23 mouse cellular contexts compared by ENCODE assay signal in genomic region chr14:48167020-48167419, GRCm38 (mm10). TPM values are rescaled to one million over a fixed set of nuclear protein-coding genes. Genes with fewer than 3 reads are reported as not detected.
"Had no signal": no experiment of that assay in that cellular context is flagged by ENCODE, and none has a peak within 500 bp of the region (broad histone marks: within the 10 kb centered on the region; RNA-seq: fewer than 3 reads in every experiment).

No protein-coding gene starts in this region.

- H3K9me3 ChIP-seq: embryonic facial prominence, embryonic 12.5 days; embryonic facial prominence, embryonic 13.5 days; embryonic facial prominence, embryonic 15.5 days; forebrain, embryonic 10.5 days; forebrain, embryonic 12.5 days; forebrain, embryonic 13.5 days; forebrain, embryonic 15.5 days had no signal

- ATAC-seq: forebrain, embryonic 13.5 days; forebrain, embryonic 14.5 days; forebrain, embryonic 15.5 days; forebrain, embryonic 16.5 days; forebrain, postnatal 0 days had no signal

- H3K9ac ChIP-seq: embryonic facial prominence, embryonic 12.5 days; embryonic facial prominence, embryonic 13.5 days; embryonic facial prominence, embryonic 15.5 days; forebrain, embryonic 12.5 days; forebrain, embryonic 13.5 days; forebrain, embryonic 15.5 days; forebrain, postnatal 0 days had no signal

- H3K27ac ChIP-seq: embryonic facial prominence, embryonic 12.5 days; embryonic facial prominence, embryonic 13.5 days; embryonic facial prominence, embryonic 15.5 days; forebrain, embryonic 12.5 days; forebrain, embryonic 13.5 days; forebrain, embryonic 15.5 days; gastrocnemius, adult 2 months; heart, adult 2 months had no signal

- H3K27me3 ChIP-seq: embryonic facial prominence, embryonic 12.5 days; embryonic facial prominence, embryonic 13.5 days; embryonic facial prominence, embryonic 15.5 days; forebrain, embryonic 12.5 days; forebrain, embryonic 13.5 days; forebrain, embryonic 15.5 days had no signal

- H3K36me3 ChIP-seq: embryonic facial prominence, embryonic 12.5 days; embryonic facial prominence, embryonic 13.5 days; embryonic facial prominence, embryonic 15.5 days; forebrain, embryonic 15.5 days had no signal

- H3K4me2 ChIP-seq: embryonic facial prominence, embryonic 12.5 days; embryonic facial prominence, embryonic 13.5 days; embryonic facial prominence, embryonic 15.5 days; forebrain, embryonic 12.5 days; forebrain, embryonic 13.5 days; forebrain, embryonic 15.5 days had no signal

- H3K4me3 ChIP-seq: embryonic facial prominence, embryonic 12.5 days; embryonic facial prominence, embryonic 13.5 days; embryonic facial prominence, embryonic 15.5 days; erythroblast, embryonic 14.5 days; forebrain, embryonic 10.5 days; forebrain, embryonic 12.5 days; forebrain, embryonic 13.5 days; forebrain, embryonic 15.5 days; gastrocnemius, adult 2 months; heart, adult 2 months had no signal

- DNase-seq: cerebellum, adult 8-10 months; cerebellum, adult 9-10 months; cerebellum, adult 9-11 months; cerebellum, postnatal 36 days; embryo, embryonic 11 days; forebrain, postnatal 0 days; gastrocnemius, adult 2 months; gastrocnemius, postnatal 10 days; gastrocnemius, postnatal 14 days; gastrocnemius, postnatal 25 days; gastrocnemius, postnatal 36 days; heart, adult 18-20 months; heart, adult 2 months had no signal

RNA-seq across cellular contexts. Expression of gene Peli2, which starts 46.4 kb away (rescaled TPM):
- polyA plus RNA-seq: erythroblast, embryonic 14.5 days had no signal
